Mouse (Mus musculus): ENCODE results near the gene Crybg2. TPM values are rescaled to one million over a fixed set of nuclear protein-coding genes. Genes with fewer than 3 reads are reported as not detected.
A peak's percentile ranks its signal among the peaks of the same experiment; 100 is the strongest.

Crybg2 gene
- polyA plus RNA-seq, 1 experiment from 2014 or later = 3.7 TPM

GRCm38 (mm10) chr4:134128983-134129362 is 68.4 kb downstream of the Crybg2 start:
- Histone ChIP-seq H3K4me2 (ENCODE audit: low read depth, severe bottlenecking) (peak overlapping the region; percentile 89), H3K36me3 (ENCODE audit: control insufficient read depth, insufficient read depth, low read length) (no peaks in the 10 kb centered on the region; the same call in 1 of the 2 replicates), H3K4me1 (ENCODE audit: control insufficient read depth, insufficient read depth, low read length) (peaks cover 21% of the 10 kb centered on the region), H3K27me3 (ENCODE audit: control insufficient read depth, insufficient read depth, low read length) (no peaks in the 10 kb centered on the region), H3K9ac (ENCODE audit: low read length) (peak overlapping the region; percentile 78), H3K4me3 (ENCODE audit: low read depth, low read length) (peak overlapping the region; percentile 64), H3K27ac (replicated peaks; ENCODE audit: low read depth, low read length) (peak overlapping the region; percentile 72), H3K9me3 (ENCODE audit: control insufficient read depth, low read length) (no peaks in the 10 kb centered on the region)
- ATAC-seq (ENCODE audit: insufficient number of reproducible peaks, low FRiP score, low TSS enrichment, low read depth) (peak; percentile 37), DNase-seq (ENCODE audit: low spot score) (no peak)
- WGBS = 3% methylated on average over 14 of the region's 14 CpGs

DNA sequence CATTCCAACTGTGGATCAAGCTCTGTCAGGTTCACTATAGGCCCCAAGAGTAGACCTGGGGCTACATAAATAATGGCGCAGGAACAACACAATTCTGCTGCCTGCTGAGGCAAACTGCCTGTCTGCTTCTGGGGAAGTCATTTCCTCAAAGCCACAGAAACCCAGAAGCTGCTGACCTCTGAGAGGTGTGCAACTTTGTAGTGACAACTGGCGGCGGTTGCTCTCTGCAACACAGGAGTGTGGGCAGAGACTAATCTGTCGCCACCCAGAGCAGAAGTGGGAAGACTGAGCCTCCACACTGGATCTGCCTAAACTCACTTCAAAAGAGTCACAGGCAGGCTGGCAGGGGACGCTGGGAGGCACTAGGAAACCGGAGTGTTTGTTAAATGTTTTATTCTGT is 68.9 kb downstream of the Crybg2 start:
- no peak overlapping the region for H3K9ac ChIP-seq (ENCODE audit: low read length)
- 33% methylated on average over 6 of the region's 6 CpGs for WGBS
- H3K9me3 ChIP-seq (ENCODE audit: control insufficient read depth, low read length) = no peaks in the 10 kb centered on the region
- no peak for ATAC-seq (ENCODE audit: insufficient number of reproducible peaks, low FRiP score, low TSS enrichment, low read depth)
- H3K36me3 ChIP-seq (ENCODE audit: control insufficient read depth, insufficient read depth, low read length) = no peaks in the 10 kb centered on the region; the same call in 1 of the 2 replicates
- no peak for DNase-seq (ENCODE audit: low spot score)
- H3K4me3 ChIP-seq (ENCODE audit: low read depth, low read length) = peak overlapping the region; percentile 64
- no peaks in the 10 kb centered on the region for H3K27me3 ChIP-seq (ENCODE audit: control insufficient read depth, insufficient read depth, low read length)
- H3K4me2 ChIP-seq (ENCODE audit: low read depth, severe bottlenecking) = peak overlapping the region; percentile 89; the same call in 1 of the 2 replicates
- peak overlapping the region; percentile 72; the same call in 1 of the 2 replicates for H3K27ac ChIP-seq (replicated peaks; ENCODE audit: low read depth, low read length)
- H3K4me1 ChIP-seq (ENCODE audit: control insufficient read depth, insufficient read depth, low read length) = peaks cover 21% of the 10 kb centered on the region

GRCm38 (mm10) chr4:134132117-134132516 is 71.5 kb downstream of the Crybg2 start:
- DNase-seq (ENCODE audit: low spot score) = no peak
- Histone ChIP-seq H3K9ac (ENCODE audit: low read length) (no peak overlapping the region), H3K4me2 (ENCODE audit: low read depth, severe bottlenecking) (no peak overlapping the region), H3K4me3 (ENCODE audit: low read depth, low read length) (no peak overlapping the region), H3K36me3 (ENCODE audit: control insufficient read depth, insufficient read depth, low read length) (no peaks in the 10 kb centered on the region; the same call in 1 of the 2 replicates), H3K4me1 (ENCODE audit: control insufficient read depth, insufficient read depth, low read length) (peaks cover 35% of the 10 kb centered on the region), H3K27ac (replicated peaks; ENCODE audit: low read depth, low read length) (no peak overlapping the region), H3K27me3 (ENCODE audit: control insufficient read depth, insufficient read depth, low read length) (no peaks in the 10 kb centered on the region), H3K9me3 (ENCODE audit: control insufficient read depth, low read length) (no peaks in the 10 kb centered on the region)
- ATAC-seq (ENCODE audit: insufficient number of reproducible peaks, low FRiP score, low TSS enrichment, low read depth) = no peak
- WGBS = 94% methylated on average over 3 of the region's 3 CpGs

GRCm38 (mm10) chr4:134132519-134133095 is 72.0 kb downstream of the Crybg2 start:
- Histone ChIP-seq H3K27ac (replicated peaks; ENCODE audit: low read depth, low read length) (no peak overlapping the region), H3K4me3 (ENCODE audit: low read depth, low read length) (no peak overlapping the region), H3K9ac (ENCODE audit: low read length) (no peak overlapping the region), H3K4me2 (ENCODE audit: low read depth, severe bottlenecking) (no peak overlapping the region), H3K36me3 (ENCODE audit: control insufficient read depth, insufficient read depth, low read length) (no peaks in the 10 kb centered on the region; the same call in 1 of the 2 replicates), H3K9me3 (ENCODE audit: control insufficient read depth, low read length) (no peaks in the 10 kb centered on the region), H3K27me3 (ENCODE audit: control insufficient read depth, insufficient read depth, low read length) (no peaks in the 10 kb centered on the region), H3K4me1 (ENCODE audit: control insufficient read depth, insufficient read depth, low read length) (peaks cover 31% of the 10 kb centered on the region)
- DNase-seq (ENCODE audit: low spot score) = no peak
- WGBS = 74% methylated on average over 8 of the region's 8 CpGs
- ATAC-seq (ENCODE audit: insufficient number of reproducible peaks, low FRiP score, low TSS enrichment, low read depth) = no peak

- Histone ChIP-seq H3K4me2 (ENCODE audit: low read depth, severe bottlenecking) (no peak overlapping the region), H3K4me3 (ENCODE audit: low read depth, low read length) (no peak overlapping the region)
These were observed 75.8 kb downstream of the Crybg2 start for GRCm38 (mm10) chr4:134136280-134136926.

DNA sequence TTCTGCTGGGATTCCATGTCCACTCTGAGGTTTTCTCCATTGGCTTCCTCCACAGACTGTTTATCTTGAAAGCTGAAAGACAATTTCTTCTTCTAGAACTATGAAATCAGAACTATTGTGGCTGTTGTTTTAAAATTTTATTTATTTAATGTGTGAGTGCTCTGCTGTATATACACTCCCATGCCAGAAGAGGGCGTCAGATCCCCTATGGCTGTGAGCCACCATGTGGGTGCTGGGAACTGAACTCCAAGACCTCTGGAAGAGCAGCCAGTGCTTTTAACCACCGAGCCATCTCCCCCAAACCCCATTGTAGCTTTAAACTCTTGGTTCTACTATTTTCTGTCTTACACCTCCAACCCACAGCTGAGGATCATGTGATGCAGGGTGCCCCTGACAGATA is 78.2 kb downstream of the Crybg2 start:
- Histone ChIP-seq H3K27ac (replicated peaks; ENCODE audit: low read depth, low read length) (no peak overlapping the region), H3K4me3 (ENCODE audit: low read depth, low read length) (no peak overlapping the region), H3K4me1 (ENCODE audit: control insufficient read depth, insufficient read depth, low read length) (peaks cover 15% of the 10 kb centered on the region), H3K27me3 (ENCODE audit: control insufficient read depth, insufficient read depth, low read length) (no peaks in the 10 kb centered on the region), H3K36me3 (ENCODE audit: control insufficient read depth, insufficient read depth, low read length) (peaks cover 3% of the 10 kb centered on the region; the same call in 1 of the 2 replicates), H3K9ac (ENCODE audit: low read length) (no peak overlapping the region), H3K4me2 (ENCODE audit: low read depth, severe bottlenecking) (no peak overlapping the region), H3K9me3 (ENCODE audit: control insufficient read depth, low read length) (no peaks in the 10 kb centered on the region)
- 90% methylated on average over 2 of the region's 2 CpGs for WGBS
- DNase-seq (ENCODE audit: low spot score) = no peak
- no peak for ATAC-seq (ENCODE audit: insufficient number of reproducible peaks, low FRiP score, low TSS enrichment, low read depth)

More at GRCm38 (mm10) chr4:134136280-134136926, 75.8 kb downstream of the Crybg2 start:
- 28% methylated on average over 3 of the region's 3 CpGs for WGBS
- Histone ChIP-seq H3K27me3 (ENCODE audit: control insufficient read depth, insufficient read depth, low read length) (no peaks in the 10 kb centered on the region), H3K36me3 (ENCODE audit: control insufficient read depth, insufficient read depth, low read length) (0 out of 2 replicates have a peak, but pooled peaks cover 3% of the 10 kb centered on the region), H3K4me1 (ENCODE audit: control insufficient read depth, insufficient read depth, low read length) (peaks cover 15% of the 10 kb centered on the region), H3K27ac (replicated peaks; ENCODE audit: low read depth, low read length) (no peak overlapping the region; the same call in 1 of the 2 replicates), H3K9ac (ENCODE audit: low read length) (no peak overlapping the region), H3K9me3 (ENCODE audit: control insufficient read depth, low read length) (no peaks in the 10 kb centered on the region)
- DNase-seq (ENCODE audit: low spot score) (peak; percentile 61), ATAC-seq (ENCODE audit: insufficient number of reproducible peaks, low FRiP score, low TSS enrichment, low read depth) (no peak)

Other genes with a start within 250 kb of the Crybg2 start
- 47.6 and 48.9 TPM in 2 replicates for gene Rps6ka1, start 173.0 kb upstream of the Crybg2 start, polyA plus RNA-seq (2014; fragmentation: Nextera tagmentation; extraction: Ambion mirVana)
- gene Hmgn2, start 92.2 kb upstream of the Crybg2 start, polyA plus RNA-seq (2014; fragmentation: Nextera tagmentation; extraction: Ambion mirVana) = 3,322 and 3,460 TPM in 2 replicates
- gene Dhdds, start 59.9 kb upstream of the Crybg2 start, polyA plus RNA-seq (2014; fragmentation: Nextera tagmentation; extraction: Ambion mirVana) = 41.9 and 43.4 TPM in 2 replicates
- gene Lin28a, start 42.0 kb upstream of the Crybg2 start, polyA plus RNA-seq (2014; fragmentation: Nextera tagmentation; extraction: Ambion mirVana) = 1.4 and 2.3 TPM in 2 replicates
- gene Zfp683, start 7.0 kb upstream of the Crybg2 start, polyA plus RNA-seq (2014; fragmentation: Nextera tagmentation; extraction: Ambion mirVana) = not detected in 2 replicates
- gene Cd52, start 34.3 kb downstream of the Crybg2 start, polyA plus RNA-seq (2014; fragmentation: Nextera tagmentation; extraction: Ambion mirVana) = 5.1 and 6.2 TPM in 2 replicates
- 5.7 and 6.0 TPM in 2 replicates for gene Ubxn11, start 41.8 kb downstream of the Crybg2 start, polyA plus RNA-seq (2014; fragmentation: Nextera tagmentation; extraction: Ambion mirVana)
- gene Sh3bgrl3, start 68.0 kb downstream of the Crybg2 start, polyA plus RNA-seq (2014; fragmentation: Nextera tagmentation; extraction: Ambion mirVana) = 314 and 345 TPM in 2 replicates
- gene Cep85, start 126.3 kb downstream of the Crybg2 start, polyA plus RNA-seq (2014; fragmentation: Nextera tagmentation; extraction: Ambion mirVana) = 26.6 and 33.8 TPM in 2 replicates
- gene Gm7534, start 142.2 kb downstream of the Crybg2 start, polyA plus RNA-seq (2014; fragmentation: Nextera tagmentation; extraction: Ambion mirVana) = not detected in 2 replicates
- not detected in 2 replicates for gene Catsper4, start 166.6 kb downstream of the Crybg2 start, polyA plus RNA-seq (2014; fragmentation: Nextera tagmentation; extraction: Ambion mirVana)
- 0.81 and 1.5 TPM in 2 replicates for gene Cnksr1, start 177.6 kb downstream of the Crybg2 start, polyA plus RNA-seq (2014; fragmentation: Nextera tagmentation; extraction: Ambion mirVana)
- gene E130218I03Rik, start 182.8 kb downstream of the Crybg2 start, polyA plus RNA-seq (2014; fragmentation: Nextera tagmentation; extraction: Ambion mirVana) = 0.35 and 0.43 TPM in 2 replicates
- gene Zfp593, start 184.8 kb downstream of the Crybg2 start, polyA plus RNA-seq (2014; fragmentation: Nextera tagmentation; extraction: Ambion mirVana) = 16.2 and 17.1 TPM in 2 replicates
- gene Gm30191, start 186.1 kb downstream of the Crybg2 start, polyA plus RNA-seq (2014; fragmentation: Nextera tagmentation; extraction: Ambion mirVana) = not detected in 2 replicates
- 5.5 and 7.1 TPM in 2 replicates for gene Grrp1, start 193.3 kb downstream of the Crybg2 start, polyA plus RNA-seq (2014; fragmentation: Nextera tagmentation; extraction: Ambion mirVana)
- 20.6 and 21.0 TPM in 2 replicates for gene Pdik1l, start 227.1 kb downstream of the Crybg2 start, polyA plus RNA-seq (2014; fragmentation: Nextera tagmentation; extraction: Ambion mirVana)